Mouse (Mus musculus) common myeloid progenitor, adult 5-6 weeks (primary cell): ENCODE measurements around the gene Mybbp1a. TPM values are rescaled to one million over a fixed set of nuclear protein-coding genes. Genes with fewer than 3 reads are reported as not detected.
"Not testable (repeated sequence)": the region's sequence is repeated elsewhere in the genome, so short reads cannot be mapped to it uniquely, and the experiment has no call there.

Source experiments
- ATAC-seq: replicated peaks from 2 replicates; pipeline ENCODE4 v1.8.0; 2016; ENCODE audit warnings: low read depth, mild to moderate bottlenecking, moderate TSS enrichment, inconsistent platforms; ENCODE audit not compliant: poor library complexity, severe bottlenecking
- total RNA-seq: library from RNA; stranded (forward); fragments of 200-1000, 187-1606 nt; gene quantifications from 2 replicates; pipeline ENCODE4 v1.2.3, GENCODE M21; 2017

Gene Mybbp1a
- total RNA-seq, 1 experiment from 2014 or later = 260 TPM

DNA sequence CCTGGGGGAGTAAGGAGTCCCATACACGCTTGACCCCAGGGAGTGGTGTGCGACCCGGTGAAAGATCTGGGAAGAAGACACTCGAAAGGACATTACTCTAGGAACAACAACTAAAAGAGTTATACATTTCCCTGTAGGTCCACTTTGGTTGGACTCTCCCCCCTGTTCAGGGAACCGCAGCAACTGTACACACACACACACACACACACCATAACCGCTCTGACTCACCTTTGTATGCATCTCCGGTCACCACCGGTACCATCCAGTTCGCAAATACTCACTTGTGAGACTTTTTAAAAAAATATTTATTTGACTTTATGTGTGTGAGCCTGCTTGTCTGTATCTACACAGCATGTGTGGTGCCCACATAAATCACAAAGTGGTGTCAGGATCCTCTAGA lies 29.2 kb upstream of the Mybbp1a start:
- no peak for ATAC-seq

DNA sequence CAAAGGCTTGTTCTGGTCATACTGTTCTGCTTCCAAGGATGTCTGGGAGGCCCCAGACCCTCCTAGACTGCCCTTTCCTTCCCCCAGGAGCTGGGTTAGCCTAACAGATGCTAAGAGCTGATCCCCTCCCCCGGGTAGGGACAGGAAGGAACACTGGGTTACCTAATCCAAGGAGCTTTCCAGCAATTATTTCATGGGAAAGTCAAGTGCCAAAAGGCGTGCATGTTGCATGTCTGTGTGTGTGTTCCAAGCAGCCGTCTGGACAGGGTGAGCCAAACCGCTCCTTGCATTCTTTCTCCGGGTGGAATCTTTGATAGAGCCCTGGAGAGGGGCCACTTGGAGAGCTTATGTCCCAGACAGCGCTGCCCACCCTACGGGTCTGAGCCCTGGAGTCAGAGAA lies 28.1 kb upstream of the Mybbp1a start:
- ATAC-seq = no peak

DNA sequence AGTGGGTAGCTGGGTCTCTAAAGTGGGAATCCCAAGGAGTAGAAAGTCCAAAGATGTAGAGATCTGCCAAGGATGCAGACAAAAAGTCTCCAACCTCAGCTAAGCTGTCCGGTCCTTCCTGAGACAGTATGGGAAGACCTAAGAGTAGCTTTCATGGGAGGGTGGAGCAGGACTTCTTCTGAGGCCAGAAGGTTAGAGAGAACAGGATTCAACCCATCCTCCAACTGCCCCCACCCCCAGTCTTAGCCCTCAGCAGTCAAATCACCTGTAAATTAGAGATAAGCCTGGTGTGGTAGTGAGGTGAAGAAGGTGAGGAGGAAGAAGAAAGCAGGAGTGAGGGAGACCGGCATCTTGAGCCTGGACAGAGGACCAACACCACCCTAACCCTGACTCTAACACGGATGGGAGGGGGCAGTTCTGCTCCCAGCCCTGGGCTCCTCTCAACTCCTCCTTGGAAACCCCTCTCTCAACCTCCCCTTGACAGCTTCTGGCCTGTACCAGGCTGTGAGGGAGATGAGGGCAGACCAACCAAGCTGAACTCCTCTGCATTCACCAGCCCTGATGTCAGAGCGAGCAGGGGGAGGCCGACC lies 27.5 kb upstream of the Mybbp1a start:
- no peak for ATAC-seq

DNA sequence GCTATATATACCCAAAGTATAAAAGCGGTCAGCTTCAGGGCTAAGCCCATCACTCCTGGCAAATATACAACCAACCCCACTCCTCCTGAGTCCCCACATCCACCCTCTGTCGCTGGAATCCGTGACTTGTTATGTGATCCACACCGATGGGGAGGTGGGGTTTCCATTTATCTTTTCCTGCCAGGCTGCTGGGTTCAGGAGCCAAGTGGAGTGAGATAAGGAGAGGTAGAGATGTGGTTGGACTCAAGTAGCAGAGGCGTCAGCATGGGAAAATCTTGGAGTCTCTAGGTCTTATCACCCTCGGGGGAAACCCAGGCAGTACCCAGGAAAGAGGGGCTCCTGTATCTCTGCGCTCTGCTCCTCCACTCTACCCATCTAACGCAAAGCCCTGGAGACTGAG lies 26.0 kb upstream of the Mybbp1a start:
- peak; percentile 52 for ATAC-seq

DNA sequence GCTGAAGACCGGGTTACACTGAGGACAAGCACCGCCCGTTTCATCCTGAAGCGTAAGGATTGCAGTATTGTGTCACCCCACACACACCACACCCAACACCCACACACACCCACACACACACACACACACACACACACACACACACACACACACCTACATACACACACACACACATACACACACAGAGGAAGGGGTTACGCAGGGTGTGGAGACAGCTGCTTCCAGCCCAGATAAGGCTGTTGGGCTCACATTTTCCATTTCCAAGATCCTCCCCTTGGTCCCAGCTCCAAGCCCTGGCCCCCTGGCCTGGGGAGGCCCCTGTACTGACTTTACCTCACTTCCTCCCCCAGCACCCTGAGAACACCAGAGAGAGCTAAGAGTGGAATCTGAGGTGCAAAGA lies 24.5 kb upstream of the Mybbp1a start:
- ATAC-seq = no peak

DNA sequence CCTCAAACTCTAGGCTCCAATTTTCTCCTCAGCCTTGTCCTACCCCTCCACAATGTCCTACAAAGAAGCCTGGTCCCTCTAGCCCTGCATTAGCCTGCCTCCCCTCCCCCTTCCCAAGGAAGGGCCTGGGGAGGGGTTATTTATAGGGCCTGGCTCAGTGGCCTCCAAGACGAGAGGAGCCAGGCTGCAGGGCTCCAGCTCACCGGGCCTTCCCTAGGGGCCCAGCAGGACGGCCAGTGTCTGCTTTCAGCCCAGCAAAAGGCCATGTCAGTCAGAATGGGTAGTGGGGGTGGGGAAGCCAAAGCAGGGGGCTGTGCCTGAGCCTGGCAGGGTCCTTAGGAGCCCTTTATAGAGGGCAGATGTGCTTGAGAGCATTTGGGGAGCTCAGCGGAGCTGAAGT lies 23.8 kb upstream of the Mybbp1a start:
- no peak for ATAC-seq

DNA sequence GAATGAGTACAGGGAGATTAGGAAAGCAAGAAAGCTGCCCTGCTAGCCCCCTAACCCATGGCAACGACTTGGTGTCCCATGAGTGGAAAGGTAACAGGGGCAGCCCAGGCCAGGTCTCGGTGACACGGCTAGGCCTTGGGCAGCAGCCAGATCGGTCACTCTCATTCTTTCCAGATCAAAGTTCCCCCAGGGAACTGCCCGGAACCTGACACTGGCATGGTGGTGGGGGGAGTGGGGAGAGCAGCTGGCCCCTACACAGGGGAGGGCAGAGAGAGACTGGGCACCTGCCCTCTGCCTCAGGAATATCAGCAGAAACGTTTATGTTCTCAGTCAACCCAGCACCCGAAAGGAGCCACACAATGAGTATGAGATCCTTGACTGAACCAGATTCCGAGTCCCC lies 22.9 kb upstream of the Mybbp1a start:
- no peak for ATAC-seq

DNA sequence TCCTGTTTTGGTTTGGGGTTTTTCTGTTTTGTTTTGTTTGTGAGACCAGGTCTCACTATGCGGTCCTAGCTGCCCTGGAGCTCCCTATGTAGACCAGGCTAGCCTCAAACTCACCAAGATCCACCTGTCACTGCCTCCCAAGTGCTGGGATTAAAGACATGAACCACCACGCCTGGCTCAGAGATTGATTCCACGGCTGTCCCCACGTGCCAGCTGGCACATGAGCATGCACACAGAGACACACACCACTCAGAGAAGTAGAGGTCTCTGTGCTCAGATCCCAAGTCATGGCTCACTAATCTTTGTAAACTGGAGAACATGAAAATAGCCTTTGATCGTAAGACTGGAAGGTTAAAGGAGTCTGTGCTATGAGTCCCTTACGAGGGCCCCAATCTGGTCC lies 22.1 kb upstream of the Mybbp1a start:
- ATAC-seq = no peak

DNA sequence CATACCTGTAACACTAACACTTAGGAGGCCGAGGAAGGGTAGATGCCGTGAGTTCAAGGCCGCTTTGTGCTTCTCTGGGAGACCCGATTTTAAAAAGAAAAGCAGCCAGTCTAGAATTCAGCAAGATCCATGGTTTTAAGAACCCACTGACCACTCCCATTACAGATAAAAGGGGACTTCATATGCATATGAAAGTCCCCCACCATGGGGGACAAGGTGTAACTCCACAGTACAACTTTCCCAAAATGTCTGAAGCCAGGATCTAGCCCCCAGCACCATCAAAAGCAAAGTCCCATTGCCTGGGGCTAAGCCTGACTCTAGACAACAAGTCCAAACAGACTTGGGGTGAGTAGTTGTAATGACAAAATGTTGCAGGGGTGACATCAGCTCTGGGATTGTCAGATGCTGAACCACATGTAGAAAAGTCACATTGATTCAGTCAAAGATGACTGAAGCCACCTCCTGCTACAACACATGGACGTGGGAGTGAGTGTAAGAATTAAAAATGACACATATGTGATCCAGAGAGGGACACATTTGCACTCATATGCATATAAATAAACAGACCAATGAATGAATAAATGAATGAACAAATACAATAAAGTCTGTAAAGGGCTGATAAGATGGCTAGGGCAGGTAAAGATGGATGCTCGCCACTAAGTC lies 20.6 kb upstream of the Mybbp1a start:
- no peak for ATAC-seq

DNA sequence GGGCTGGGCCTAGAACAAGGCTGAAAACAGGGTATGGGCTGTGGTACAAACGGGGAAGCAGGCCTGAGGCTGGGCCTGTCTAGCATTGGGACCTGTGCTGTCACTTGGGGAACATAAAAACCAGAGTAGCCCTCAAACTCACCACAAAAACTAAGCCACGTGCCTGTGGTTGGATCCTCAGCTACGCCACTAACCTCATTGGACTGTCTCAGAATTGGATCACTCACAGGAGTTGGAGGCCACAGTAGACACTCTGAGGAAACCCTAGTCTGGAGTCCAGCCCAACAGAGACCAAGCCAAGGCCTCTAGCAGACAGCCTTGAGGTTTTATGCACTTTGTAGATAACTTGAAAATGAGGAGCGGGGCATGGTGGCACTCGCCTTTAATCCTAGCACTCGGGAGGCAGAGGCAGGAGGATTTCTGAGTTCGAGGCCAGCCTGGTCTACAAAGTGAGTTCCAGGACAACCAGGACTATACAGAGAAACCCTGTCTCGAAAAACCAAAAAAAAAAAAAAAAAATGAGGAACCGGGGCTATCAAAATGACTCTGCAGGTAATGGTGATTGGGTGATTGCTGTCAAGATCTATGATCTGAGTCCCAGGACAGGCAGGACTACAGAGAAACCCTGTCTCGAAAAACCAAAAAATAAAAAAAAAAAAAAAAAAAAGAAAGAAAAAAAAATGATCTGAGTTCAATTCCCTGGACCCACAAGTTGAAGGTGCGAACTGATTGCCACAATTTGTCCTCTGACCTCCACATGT lies 19.5 kb upstream of the Mybbp1a start:
- peak; percentile 93 for ATAC-seq

DNA sequence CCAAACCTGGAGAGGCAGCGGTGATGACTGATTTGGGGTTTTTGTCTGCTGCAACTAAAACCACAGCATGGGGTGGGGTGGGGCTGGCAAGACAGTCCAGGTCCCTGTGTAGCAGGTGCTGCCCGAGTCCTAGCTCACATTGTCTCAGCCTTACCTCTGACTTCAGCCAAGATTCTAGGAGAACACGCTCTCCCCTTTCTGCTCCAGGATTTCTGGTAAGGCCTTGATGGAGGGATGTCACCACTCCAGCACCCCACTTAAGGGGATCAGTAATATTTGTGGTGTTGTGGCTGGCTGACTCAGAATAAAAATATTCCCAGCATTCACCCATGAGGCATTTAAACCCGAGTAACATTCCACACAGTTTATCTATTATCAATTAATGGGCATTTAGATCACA lies 17.5 kb upstream of the Mybbp1a start:
- ATAC-seq = no peak

DNA sequence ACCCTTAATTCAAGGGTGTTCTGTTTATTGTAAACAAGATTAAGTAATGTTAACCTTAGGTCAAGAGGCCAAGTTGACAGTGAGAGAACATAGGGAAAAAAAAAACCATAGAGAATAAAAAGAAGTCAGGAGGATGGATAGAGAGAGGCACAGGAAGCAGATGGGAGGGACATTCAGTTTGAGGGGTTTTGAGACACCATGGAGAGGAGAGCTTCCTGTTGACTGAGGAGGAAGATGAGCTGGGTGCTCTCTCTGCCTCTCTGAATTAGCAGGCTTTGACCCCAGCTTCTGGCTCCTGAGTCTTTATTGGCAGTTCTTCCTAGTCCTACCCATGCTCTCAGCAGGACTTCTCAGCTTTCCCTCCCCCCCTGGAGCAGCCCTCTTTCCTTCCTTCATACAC lies 16.0 kb upstream of the Mybbp1a start:
- ATAC-seq = no peak

DNA sequence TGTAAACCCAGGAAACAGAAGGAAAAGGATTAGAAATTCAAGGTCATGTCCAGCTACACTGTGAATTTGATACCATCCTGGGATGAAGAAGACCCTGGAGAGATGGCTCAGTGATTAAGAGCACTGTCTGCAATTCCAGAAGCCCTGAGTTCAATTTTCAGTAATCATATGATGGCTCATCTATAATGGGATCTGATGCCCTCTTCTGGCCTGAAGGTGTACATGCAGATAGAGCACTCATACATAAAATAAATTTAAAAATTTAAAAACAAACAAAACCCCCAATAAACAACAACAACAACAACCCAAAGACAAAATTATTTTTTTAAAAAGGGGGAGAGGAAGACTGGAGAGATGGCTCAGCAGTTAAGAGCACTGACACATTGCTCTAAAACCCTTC lies 14.3 kb upstream of the Mybbp1a start:
- no peak for ATAC-seq

DNA sequence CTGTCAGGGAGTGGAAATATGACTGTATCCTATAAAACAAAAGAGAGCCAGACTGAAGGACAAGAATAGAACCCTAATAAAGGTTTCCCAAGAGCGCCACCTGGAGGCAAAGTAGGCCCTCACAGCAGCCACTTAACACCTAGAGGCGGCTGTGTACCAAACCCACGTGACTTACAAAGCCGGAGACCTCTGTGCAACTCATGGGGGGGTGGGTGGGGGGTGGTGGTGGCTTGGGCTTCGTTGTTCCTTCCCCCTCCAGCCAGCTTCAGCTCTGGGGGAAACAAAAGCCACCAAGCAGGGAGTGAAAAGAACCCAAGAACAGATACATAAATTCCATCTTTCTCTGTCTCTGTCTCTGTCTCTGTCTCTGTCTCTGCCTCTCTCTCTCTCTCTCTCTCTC lies 12.5 kb upstream of the Mybbp1a start:
- peak; percentile 70 for ATAC-seq

DNA sequence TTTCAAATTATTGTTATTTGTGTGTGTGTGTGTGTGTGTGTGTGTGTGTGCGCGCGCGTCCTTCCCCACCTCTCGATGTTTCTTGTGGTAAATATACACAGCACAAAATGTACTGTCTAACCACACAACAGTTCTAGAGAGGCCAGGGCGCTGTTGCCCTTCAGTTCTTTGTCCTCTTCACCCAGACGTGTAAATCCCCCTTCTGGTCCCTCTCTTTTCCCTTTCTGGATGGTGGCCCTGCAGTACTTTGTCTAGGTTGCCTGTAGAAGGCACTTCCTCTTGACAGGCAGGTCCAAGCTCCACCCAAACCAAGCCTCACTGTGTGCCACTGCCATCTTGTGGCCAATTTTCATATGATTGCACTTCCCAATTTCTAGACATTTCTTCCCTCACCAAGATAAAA lies 11.9 kb upstream of the Mybbp1a start:
- ATAC-seq = peak; percentile 96

DNA sequence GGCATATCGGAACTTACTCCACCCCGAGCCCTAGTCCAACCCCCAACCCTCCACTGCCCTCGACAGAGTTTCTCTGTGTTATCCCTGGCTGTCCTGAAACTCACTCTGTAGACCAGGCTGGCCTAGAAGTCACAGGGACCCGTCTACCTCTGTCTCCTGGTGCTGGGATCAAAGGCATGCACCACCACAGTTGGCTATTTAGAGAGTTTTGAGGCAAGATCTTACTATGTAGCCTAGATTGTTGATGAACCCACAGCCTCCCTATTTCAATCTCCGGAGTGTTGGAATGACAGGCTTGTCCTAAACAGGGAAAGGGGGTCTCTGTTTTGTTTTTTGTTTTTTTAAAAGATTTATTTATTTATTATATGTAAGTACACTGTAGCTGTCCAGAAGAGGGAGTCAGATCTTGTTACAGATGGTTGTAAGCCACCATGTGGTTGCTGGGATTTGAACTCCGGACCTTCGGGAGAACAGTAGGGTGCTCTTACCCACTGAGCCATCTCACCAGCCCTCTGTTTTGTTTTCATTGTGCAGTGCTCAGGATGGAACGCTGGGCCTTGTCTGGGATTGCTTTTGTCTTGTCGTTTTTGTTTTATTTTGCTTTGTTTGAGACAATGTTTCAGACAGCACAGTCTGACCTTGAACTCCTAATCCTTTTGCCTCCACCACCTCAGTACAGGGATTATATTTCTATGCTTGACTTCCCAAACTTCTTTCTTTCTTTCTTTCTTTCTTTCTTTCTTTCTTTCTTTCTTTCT lies 10.7 kb upstream of the Mybbp1a start:
- not testable (repeated sequence) for ATAC-seq

DNA sequence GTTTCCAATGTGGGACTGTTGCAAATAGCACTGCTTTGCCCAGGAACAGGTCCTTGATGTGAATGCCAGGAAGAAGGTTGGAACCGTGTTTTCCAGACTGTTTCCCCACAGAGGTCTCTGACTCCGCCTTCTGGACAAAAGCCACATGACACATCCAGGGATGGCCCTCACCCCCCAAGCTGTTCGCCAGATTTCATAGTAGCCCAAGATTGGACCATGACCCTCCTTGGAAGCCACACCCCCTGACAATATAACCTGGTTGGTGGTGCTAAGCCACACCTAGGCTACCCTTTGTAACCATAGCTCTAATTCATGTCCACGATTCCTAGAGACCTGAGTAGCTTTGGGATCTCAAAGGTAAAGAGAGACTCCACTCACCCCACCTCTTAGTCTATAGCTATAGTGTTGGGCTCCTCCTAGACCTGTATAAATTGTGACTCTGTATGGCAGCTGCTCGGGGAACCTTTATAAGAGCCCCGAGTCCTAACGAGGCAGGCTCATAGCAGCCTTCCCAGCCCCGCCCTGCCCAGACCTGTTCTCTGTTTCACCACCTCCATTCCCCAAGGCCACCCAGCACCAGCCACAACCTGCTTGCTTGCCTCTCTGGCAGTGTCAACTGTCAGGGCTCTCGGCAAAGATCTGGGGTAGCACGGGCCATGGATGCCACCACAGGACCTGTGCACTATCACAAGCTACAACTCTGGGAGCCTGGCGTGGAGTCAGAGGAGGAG lies 6.0 kb upstream of the Mybbp1a start, which contains the start of gene Ggt6:
Gene Ggt6 (plus strand): TSS at position 564 of the 731 bp plus-strand sequence.
- ATAC-seq = no peak

DNA sequence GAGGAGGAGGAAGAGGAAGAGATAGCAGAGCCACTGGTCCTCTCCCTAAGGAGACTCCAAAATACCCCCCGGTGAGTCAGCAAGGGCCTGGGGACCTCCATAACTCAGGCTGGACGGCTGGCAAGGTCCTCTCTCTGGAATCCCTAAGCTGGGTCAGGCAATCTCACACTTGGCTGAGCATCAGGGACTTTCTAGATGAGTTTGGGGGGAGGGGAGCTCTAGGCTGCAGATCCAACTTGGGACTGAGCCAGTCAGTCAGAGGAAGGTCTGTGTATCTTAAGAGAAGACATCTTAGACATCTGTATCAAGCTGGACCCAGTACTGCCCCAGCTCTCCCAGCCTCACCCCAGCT lies 5.5 kb upstream of the Mybbp1a start:
- ATAC-seq = no peak

DNA sequence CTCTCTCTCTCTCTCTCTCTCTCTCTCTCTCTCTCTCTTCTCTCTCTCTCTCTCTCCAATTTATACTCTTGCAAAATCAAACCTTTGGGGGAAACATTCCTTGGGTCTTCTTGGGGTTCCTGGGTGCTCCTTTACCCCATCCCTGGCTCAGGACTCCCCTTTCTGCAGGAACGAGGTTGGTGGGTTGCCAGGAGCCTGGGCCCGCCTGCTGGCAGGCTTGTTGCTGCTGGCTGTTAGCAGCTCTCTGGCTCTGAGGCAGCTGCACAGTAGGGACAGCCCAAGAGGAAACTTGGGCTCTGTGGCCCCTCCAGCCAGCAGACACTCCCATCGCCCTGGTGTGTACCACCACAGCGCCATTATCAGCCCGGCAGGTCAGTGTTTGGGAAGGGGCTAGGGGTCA lies 4.9 kb upstream of the Mybbp1a start:
- no peak for ATAC-seq
